Mouse (Mus musculus): ENCODE data around the gene Pla2g3. TPM values are rescaled to one million over a fixed set of nuclear protein-coding genes. Genes with fewer than 3 reads are reported as not detected.

Pla2g3 gene
- polyA plus RNA-seq, 1 experiment from 2014 or later = 0.46 TPM

DNA sequence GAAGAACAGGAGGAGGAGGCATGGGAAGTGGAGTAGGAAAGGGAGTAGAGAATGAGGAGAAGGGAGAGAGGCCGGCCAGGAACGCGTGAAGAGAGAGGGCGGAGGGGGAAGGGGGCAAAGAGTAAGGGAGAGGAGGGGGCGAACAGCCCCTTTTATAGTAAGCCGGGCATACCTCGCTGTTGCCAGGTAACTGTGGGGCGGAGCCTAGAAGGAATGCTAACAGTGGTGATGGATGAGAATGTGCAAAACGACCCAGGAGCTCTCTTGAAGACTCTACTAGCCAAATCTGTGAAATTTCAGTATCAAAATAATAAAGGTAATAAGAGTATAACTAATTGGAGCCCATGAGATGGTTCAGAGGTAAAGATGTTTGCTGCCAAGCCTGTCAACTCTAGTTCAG lies 35.3 kb upstream of the Pla2g3 start:
- TF ChIP-seq CTCF (IDR thresholded peaks at IDR 0.05; ENCODE audit: low read depth) = no peak
- Histone ChIP-seq H3K4me2 (peak overlapping the region; percentile 93), H3K9ac (peak overlapping the region; percentile 87), H3K4me1 (ENCODE audit: insufficient read depth) (no peaks in the 10 kb centered on the region), H3K27me3 (ENCODE audit: insufficient read depth, low read length) (no peaks in the 10 kb centered on the region), H3K36me3 (ENCODE audit: insufficient read depth) (peaks cover 3% of the 10 kb centered on the region; the same call in 1 of the 2 replicates), H3K4me3 (ENCODE audit: low read depth, low read length) (peak overlapping the region; percentile 86), H3K9me3 (ENCODE audit: low read depth, low read length) (no peaks in the 10 kb centered on the region), H3K27ac (ENCODE audit: low read depth) (peak overlapping the region; percentile 95)
- DNase-seq = peak; percentile 54
- ATAC-seq (ENCODE audit: insufficient read depth) = peak; percentile 55
- WGBS = under 1% methylated on average over 9 of the region's 9 CpGs

DNA sequence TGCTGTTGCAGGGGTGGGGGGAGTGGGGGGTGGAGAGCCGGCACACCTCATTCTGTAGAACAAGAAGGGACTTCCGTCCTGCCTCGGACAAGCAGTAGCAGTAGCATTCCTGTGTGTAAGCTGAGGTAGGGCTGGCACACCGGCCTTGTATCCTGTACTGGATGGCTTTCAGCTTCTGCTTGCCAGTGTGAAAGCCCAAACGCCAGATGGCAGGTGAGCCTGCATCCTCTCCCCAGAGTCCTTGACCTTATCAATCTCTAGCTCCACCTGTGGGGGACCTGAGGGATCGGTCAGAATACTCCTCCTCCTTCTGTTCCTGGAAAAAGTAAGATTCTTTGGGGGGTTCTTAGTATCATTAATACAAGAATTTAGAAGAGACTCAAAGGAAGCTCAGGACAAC lies 34.6 kb upstream of the Pla2g3 start:
- peak overlapping the region; percentile 93 for H3K4me2 ChIP-seq
- DNase-seq = peak; percentile 13
- H3K27me3 ChIP-seq (ENCODE audit: insufficient read depth, low read length) = no peaks in the 10 kb centered on the region
- H3K4me1 ChIP-seq (ENCODE audit: insufficient read depth) = no peaks in the 10 kb centered on the region
- H3K27ac ChIP-seq (ENCODE audit: low read depth) = no peak overlapping the region
- H3K36me3 ChIP-seq (ENCODE audit: insufficient read depth) = peaks cover 3% of the 10 kb centered on the region; the same call in 1 of the 2 replicates
- peak overlapping the region; percentile 86 for H3K4me3 ChIP-seq (ENCODE audit: low read depth, low read length)
- no peak for ATAC-seq (ENCODE audit: insufficient read depth)
- no peak overlapping the region for H3K9ac ChIP-seq
- TF ChIP-seq CTCF (IDR thresholded peaks at IDR 0.05; ENCODE audit: low read depth) = peak; percentile 32
- 57% methylated on average over 6 of the region's 6 CpGs for WGBS
- H3K9me3 ChIP-seq (ENCODE audit: low read depth, low read length) = no peaks in the 10 kb centered on the region

DNA sequence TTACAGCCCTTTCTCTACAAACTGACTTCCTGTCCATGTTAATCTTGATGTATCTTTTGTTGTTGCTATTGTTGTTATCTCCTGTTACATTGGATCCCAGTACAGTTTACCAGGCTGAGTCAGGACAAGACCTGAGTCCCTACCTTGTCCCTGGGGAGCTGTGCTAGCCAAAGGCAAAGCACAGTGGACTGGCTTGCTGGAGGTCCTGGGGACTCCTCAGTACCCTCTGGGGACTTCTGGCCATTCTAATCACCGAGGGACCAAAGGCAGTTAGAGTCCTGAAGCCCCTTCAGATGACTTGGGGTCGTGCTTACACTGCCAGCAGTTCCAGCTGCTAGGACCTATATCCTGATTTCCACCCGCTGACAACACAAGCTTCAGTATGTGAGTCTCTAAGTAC lies 33.6 kb upstream of the Pla2g3 start:
- H3K4me1 ChIP-seq (ENCODE audit: insufficient read depth) = no peaks in the 10 kb centered on the region
- no peak overlapping the region for H3K27ac ChIP-seq (ENCODE audit: low read depth)
- no peak overlapping the region for H3K9ac ChIP-seq
- no peak overlapping the region for H3K4me2 ChIP-seq
- ATAC-seq (ENCODE audit: insufficient read depth) (no peak), DNase-seq (no peak)
- H3K4me3 ChIP-seq (ENCODE audit: low read depth, low read length) = no peak overlapping the region
- H3K9me3 ChIP-seq (ENCODE audit: low read depth, low read length) = no peaks in the 10 kb centered on the region
- no peaks in the 10 kb centered on the region for H3K27me3 ChIP-seq (ENCODE audit: insufficient read depth, low read length)
- H3K36me3 ChIP-seq (ENCODE audit: insufficient read depth) = peaks cover 3% of the 10 kb centered on the region; the same call in 1 of the 2 replicates
- no peak for TF ChIP-seq CTCF (IDR thresholded peaks at IDR 0.05; ENCODE audit: low read depth)
- WGBS = 90% methylated on average over 3 of the region's 3 CpGs

DNA sequence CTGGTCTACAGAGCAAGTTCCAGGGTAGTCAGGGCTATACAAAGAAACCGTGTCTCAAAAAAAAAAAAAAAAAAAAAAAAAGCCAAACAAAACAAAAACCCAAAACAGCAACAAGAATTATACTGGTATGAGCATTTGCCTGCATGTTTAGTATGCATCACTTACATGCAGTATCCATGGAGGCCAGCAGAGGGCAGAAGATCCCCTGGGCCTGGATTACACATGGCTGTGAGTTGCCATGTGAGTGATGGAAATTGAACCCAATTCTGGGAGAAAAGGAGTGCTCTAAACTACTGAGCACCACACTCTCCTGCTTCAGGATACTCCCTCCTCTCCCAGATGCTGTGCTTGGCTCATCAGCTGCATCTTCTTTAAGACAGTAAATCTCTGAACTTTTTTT lies 31.7 kb upstream of the Pla2g3 start:
- H3K4me3 ChIP-seq (ENCODE audit: low read depth, low read length) = no peak overlapping the region
- H3K9me3 ChIP-seq (ENCODE audit: low read depth, low read length) = no peaks in the 10 kb centered on the region
- no peaks in the 10 kb centered on the region for H3K27me3 ChIP-seq (ENCODE audit: insufficient read depth, low read length)
- TF ChIP-seq CTCF (IDR thresholded peaks at IDR 0.05; ENCODE audit: low read depth) = peak; percentile 86
- no peak overlapping the region for H3K27ac ChIP-seq (ENCODE audit: low read depth)
- ATAC-seq (ENCODE audit: insufficient read depth) (no peak), DNase-seq (peak; percentile 83)
- no peak overlapping the region for H3K9ac ChIP-seq
- H3K4me1 ChIP-seq (ENCODE audit: insufficient read depth) = no peaks in the 10 kb centered on the region
- 22% methylated on average over 1 of the region's 1 CpGs for WGBS
- peaks cover 3% of the 10 kb centered on the region; the same call in 1 of the 2 replicates for H3K36me3 ChIP-seq (ENCODE audit: insufficient read depth)
- H3K4me2 ChIP-seq = no peak overlapping the region

DNA sequence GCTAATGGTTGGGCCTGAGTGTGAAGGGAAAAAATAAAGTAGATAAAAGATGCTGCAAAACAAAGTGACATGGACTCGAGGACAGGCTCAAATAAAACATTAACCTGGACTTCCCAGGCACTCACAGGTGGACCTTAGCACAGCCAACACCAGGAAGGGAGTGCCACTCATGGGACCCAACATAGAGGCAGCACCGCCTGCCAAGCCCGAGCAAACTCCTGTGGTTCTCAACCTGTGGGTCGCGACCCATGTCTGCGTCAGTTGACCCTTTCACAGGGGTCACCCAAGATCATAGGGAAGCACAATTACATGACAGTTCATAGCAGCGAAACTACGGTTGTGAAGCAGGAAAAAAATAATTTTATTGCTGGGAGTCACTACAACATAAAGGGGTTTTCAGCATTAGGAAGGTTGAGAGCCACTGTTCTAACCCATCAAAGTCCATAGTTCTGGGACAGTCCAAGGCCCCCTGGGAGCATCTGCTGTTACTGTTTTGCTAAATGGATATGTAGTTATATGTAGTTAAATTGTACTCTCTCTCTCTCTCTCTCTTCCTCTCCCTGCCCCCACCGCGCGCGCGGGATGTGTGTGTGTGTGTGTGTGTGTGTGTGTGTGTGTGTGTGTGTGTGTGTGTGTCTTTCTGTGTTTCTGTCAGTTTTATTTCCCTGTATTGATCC lies 29.5 kb upstream of the Pla2g3 start:
- Histone ChIP-seq H3K27me3 (ENCODE audit: insufficient read depth, low read length) (no peaks in the 10 kb centered on the region), H3K4me3 (ENCODE audit: low read depth, low read length) (no peak overlapping the region), H3K9me3 (ENCODE audit: low read depth, low read length) (no peaks in the 10 kb centered on the region), H3K4me1 (ENCODE audit: insufficient read depth) (no peaks in the 10 kb centered on the region), H3K27ac (ENCODE audit: low read depth) (no peak overlapping the region), H3K9ac (no peak overlapping the region), H3K4me2 (no peak overlapping the region), H3K36me3 (ENCODE audit: insufficient read depth) (peaks cover 3% of the 10 kb centered on the region; the same call in 1 of the 2 replicates)
- ATAC-seq (ENCODE audit: insufficient read depth) (no peak), DNase-seq (no peak)
- WGBS = 69% methylated on average over 8 of the region's 13 CpGs
- TF ChIP-seq CTCF (IDR thresholded peaks at IDR 0.05; ENCODE audit: low read depth) = no peak

DNA sequence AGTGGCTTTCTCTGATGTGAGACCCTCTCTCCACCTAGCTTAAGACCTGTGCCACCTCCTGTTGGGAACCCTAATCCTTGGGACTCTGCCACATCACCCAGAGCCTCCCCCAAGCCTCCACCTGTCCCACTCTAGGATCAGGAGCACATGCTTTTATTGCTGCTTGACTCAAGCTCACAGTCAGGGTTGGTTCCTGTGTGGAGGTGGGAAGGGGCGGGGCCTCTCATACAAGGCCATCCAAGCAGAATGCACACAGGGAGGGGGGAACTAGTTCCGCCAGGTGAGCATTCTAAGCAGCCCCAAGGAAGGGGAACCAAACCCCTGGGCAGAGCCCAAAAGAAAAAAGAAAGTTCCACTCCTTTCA lies 29.0 kb upstream of the Pla2g3 start:
- H3K9me3 ChIP-seq (ENCODE audit: low read depth, low read length) = no peaks in the 10 kb centered on the region
- no peak overlapping the region for H3K4me3 ChIP-seq (ENCODE audit: low read depth, low read length)
- no peak overlapping the region for H3K27ac ChIP-seq (ENCODE audit: low read depth)
- H3K36me3 ChIP-seq (ENCODE audit: insufficient read depth) = peaks cover 3% of the 10 kb centered on the region; the same call in 1 of the 2 replicates
- no peak overlapping the region for H3K4me2 ChIP-seq
- no peak for ATAC-seq (ENCODE audit: insufficient read depth)
- no peak overlapping the region for H3K9ac ChIP-seq
- no peaks in the 10 kb centered on the region for H3K4me1 ChIP-seq (ENCODE audit: insufficient read depth)
- DNase-seq = no peak
- WGBS = 81% methylated on average over 2 of the region's 2 CpGs
- TF ChIP-seq CTCF (IDR thresholded peaks at IDR 0.05; ENCODE audit: low read depth) = no peak
- no peaks in the 10 kb centered on the region for H3K27me3 ChIP-seq (ENCODE audit: insufficient read depth, low read length)

DNA sequence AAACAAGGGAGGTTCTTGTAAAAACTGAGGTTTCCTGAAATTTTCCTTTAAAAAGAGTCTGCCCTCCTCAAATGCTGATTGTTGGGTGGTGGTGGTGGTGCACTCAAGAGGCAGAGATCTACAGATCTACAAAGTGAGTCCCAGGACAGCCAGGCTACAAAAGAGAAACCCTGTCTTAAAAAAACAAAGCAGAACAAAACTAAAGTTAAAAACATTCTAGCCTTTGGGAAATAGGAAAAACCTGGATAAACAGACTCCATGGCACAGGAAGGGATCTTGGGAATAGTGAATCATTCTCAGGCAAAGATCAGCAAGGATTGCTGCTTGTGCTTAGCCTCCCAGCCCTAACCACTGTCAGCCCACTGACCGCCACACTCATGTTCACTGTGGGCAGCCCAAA lies 25.2 kb upstream of the Pla2g3 start:
- WGBS = 91% methylated on average over 1 of the region's 1 CpGs
- Histone ChIP-seq H3K9me3 (ENCODE audit: low read depth, low read length) (no peaks in the 10 kb centered on the region), H3K27ac (ENCODE audit: low read depth) (no peak overlapping the region), H3K36me3 (ENCODE audit: insufficient read depth) (no peaks in the 10 kb centered on the region), H3K4me1 (ENCODE audit: insufficient read depth) (no peaks in the 10 kb centered on the region), H3K4me3 (ENCODE audit: low read depth, low read length) (no peak overlapping the region), H3K4me2 (no peak overlapping the region), H3K27me3 (ENCODE audit: insufficient read depth, low read length) (no peaks in the 10 kb centered on the region), H3K9ac (no peak overlapping the region)
- ATAC-seq (ENCODE audit: insufficient read depth) = no peak
- DNase-seq = no peak
- TF ChIP-seq CTCF (IDR thresholded peaks at IDR 0.05; ENCODE audit: low read depth) = no peak

Data from lung, embryonic 14.5 days (tissue).